Mouse (Mus musculus): ENCODE data around the gene Dcp1b. TPM values are rescaled to one million over a fixed set of nuclear protein-coding genes. Genes with fewer than 3 reads are reported as not detected.

Dcp1b gene
- total RNA-seq, 1 experiment: 2.5 TPM

DNA sequence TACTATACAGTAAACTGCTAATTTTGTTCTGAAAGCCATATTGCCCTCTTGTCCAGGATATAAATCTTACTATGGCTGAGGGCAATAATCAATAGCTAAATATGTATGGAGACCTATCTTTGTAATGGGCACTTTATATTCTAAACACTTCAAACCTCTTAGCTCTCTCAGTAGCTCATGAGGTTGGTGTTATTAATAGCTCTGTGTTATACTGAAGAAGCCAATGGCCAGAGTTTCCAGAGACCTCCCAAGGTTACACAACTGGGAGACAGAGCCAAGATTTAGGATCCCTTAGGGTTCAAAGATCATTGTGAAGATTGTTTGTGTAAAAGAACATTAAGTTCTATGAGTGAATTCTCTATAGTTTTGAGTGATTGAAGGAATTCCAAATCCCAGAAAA lies 9.4 kb upstream of the Dcp1b start:
- H3K9ac ChIP-seq (ENCODE audit: insufficient read depth, low read depth, low read length, poor library complexity, severe bottlenecking): no peak overlapping the region
- no peak for DNase-seq (ENCODE audit: low read depth, low spot score)
- H3K27ac ChIP-seq (ENCODE audit: insufficient read depth, low read depth, low read length, poor library complexity, severe bottlenecking): no peak overlapping the region
- TF ChIP-seq CHD2 (IDR thresholded peaks at IDR 0.05; ENCODE audit: low read depth, low read length) (no peak), ZC3H11A (IDR thresholded peaks at IDR 0.05; ENCODE audit: borderline replicate concordance, low read depth, low read length) (no peak), ZNF384 (IDR thresholded peaks at IDR 0.05; ENCODE audit: low read depth, low read length) (no peak), MAFK (IDR thresholded peaks at IDR 0.05; ENCODE audit: insufficient read depth, low read depth, low read length) (no peak), HCFC1 (IDR thresholded peaks at IDR 0.05; ENCODE audit: borderline replicate concordance, insufficient read depth, low read length) (no peak)
- H3K4me1 ChIP-seq (ENCODE audit: control insufficient read depth in 2 of 2, insufficient read depth in 2 of 2, low read length in 2 of 2, poor library complexity in 1 of 2): no peaks in the 10 kb centered on the region
- no peak overlapping the region for H3K4me3 ChIP-seq (ENCODE audit: insufficient read depth in 1 of 2, low read depth in 1 of 2, low read length in 2 of 2, poor library complexity in 1 of 2, severe bottlenecking in 1 of 2)
- H3K36me3 ChIP-seq (ENCODE audit: control insufficient read depth, insufficient read depth, low read length, poor library complexity, severe bottlenecking): no peaks in the 10 kb centered on the region
- no peaks in the 10 kb centered on the region for H3K9me3 ChIP-seq (ENCODE audit: control insufficient read depth, insufficient read depth, low read depth, low read length)
- in situ Hi-C loops (cut with MboI; ENCODE audit: low sequenced_read_pairs in 2 of 2, unreplicated experiment in 2 of 2): no loop called here

DNA sequence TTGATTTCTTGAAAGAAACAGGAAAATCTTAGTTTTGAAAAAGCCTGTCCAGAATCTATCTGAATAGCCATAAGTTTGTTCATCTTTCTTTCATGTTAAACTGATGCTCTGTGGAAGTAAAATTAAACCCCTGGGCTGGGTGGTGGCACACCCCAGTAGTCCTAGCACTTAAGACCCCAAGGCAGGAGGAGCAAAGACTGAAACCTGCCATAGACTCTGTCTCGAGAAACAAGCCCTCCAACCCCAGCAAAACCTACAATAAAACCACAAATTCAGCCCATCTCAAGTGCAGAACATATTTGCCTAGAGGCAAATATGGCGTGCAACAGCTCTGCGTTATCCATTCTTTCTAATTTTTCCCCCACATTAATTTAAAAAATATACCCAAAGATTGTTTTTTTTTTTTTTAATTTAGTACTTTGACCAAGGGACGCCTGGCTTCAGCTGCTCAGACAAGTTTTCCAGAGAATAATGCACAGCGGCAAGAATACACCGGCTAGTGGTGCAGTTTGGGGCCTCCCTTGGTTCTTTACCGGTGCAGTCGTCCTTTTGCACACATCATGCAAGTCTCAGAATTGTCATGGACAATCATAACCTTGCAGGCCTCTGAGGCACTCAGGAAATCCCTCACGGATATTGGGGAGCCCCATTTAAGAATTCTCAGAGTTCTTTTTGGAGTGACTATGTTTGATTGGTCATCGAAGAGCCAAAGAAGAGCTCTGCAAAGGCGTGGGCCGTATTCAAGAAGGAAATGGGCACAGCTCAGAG lies 562 bp upstream of the Dcp1b start:
- H3K9ac ChIP-seq (ENCODE audit: insufficient read depth, low read depth, low read length, poor library complexity, severe bottlenecking): no peak overlapping the region; the same call in 1 of the 2 replicates
- peaks cover 0 to 2% of the 10 kb centered on the region in 2 experiments; a peak in 1 of 4 replicates for H3K4me1 ChIP-seq (ENCODE audit: control insufficient read depth in 2 of 2, insufficient read depth in 2 of 2, low read length in 2 of 2, poor library complexity in 1 of 2)
- no peak overlapping the region for H3K27ac ChIP-seq (ENCODE audit: insufficient read depth, low read depth, low read length, poor library complexity, severe bottlenecking)
- TF ChIP-seq HCFC1 (IDR thresholded peaks at IDR 0.05; ENCODE audit: borderline replicate concordance, insufficient read depth, low read length): no peak
- TF ChIP-seq CHD2 (IDR thresholded peaks at IDR 0.05; ENCODE audit: low read depth, low read length): no peak
- TF ChIP-seq ZNF384 (IDR thresholded peaks at IDR 0.05; ENCODE audit: low read depth, low read length): no peak
- no peak for TF ChIP-seq MAFK (IDR thresholded peaks at IDR 0.05; ENCODE audit: insufficient read depth, low read depth, low read length)
- no peak for TF ChIP-seq ZC3H11A (IDR thresholded peaks at IDR 0.05; ENCODE audit: borderline replicate concordance, low read depth, low read length)
- peak overlapping the region; percentile 88 to 98; a peak in 3 of 4 replicates for H3K4me3 ChIP-seq (ENCODE audit: insufficient read depth in 1 of 2, low read depth in 1 of 2, low read length in 2 of 2, poor library complexity in 1 of 2, severe bottlenecking in 1 of 2)
- in situ Hi-C loops (cut with MboI; ENCODE audit: low sequenced_read_pairs in 2 of 2, unreplicated experiment in 2 of 2): no loop called here
- no peaks in the 10 kb centered on the region for H3K9me3 ChIP-seq (ENCODE audit: control insufficient read depth, insufficient read depth, low read depth, low read length)
- no peaks in the 10 kb centered on the region for H3K36me3 ChIP-seq (ENCODE audit: control insufficient read depth, insufficient read depth, low read length, poor library complexity, severe bottlenecking)
- DNase-seq (ENCODE audit: low read depth, low spot score): no peak

DNA sequence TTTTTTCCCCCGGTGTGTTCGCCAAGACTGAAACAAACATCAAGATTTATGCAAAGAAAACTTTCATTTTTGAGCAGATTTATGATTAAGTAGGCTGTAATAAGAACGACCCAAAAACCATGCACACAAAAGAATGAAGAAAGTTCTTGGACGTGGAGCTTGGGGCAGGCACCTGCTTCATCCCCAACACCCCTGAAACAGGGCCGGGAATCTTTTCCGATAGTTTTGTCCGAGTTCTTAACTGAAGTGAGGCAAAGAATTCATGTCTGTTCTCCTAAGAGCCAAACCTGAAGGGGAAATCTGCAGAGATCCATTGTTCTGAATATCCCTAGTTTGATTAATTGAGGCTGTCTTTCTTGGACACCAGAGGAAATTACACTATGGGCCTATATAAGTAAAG lies 1.1 kb downstream of the Dcp1b start:
- Histone ChIP-seq H3K27ac (ENCODE audit: insufficient read depth, low read depth, low read length, poor library complexity, severe bottlenecking) (no peak overlapping the region), H3K36me3 (ENCODE audit: control insufficient read depth, insufficient read depth, low read length, poor library complexity, severe bottlenecking) (no peaks in the 10 kb centered on the region), H3K9ac (ENCODE audit: insufficient read depth, low read depth, low read length, poor library complexity, severe bottlenecking) (no peak overlapping the region), H3K9me3 (ENCODE audit: control insufficient read depth, insufficient read depth, low read depth, low read length) (no peaks in the 10 kb centered on the region), H3K4me1 (ENCODE audit: control insufficient read depth in 2 of 2, insufficient read depth in 2 of 2, low read length in 2 of 2, poor library complexity in 1 of 2) (peaks cover 0 to 2% of the 10 kb centered on the region in 2 experiments; a peak in 1 of 4 replicates), H3K4me3 (ENCODE audit: insufficient read depth in 1 of 2, low read depth in 1 of 2, low read length in 2 of 2, poor library complexity in 1 of 2, severe bottlenecking in 1 of 2) (peak overlapping the region in 1 of 2 experiments; percentile 88; a peak in 3 of 4 replicates)
- no peak for DNase-seq (ENCODE audit: low read depth, low spot score)
- in situ Hi-C loops (cut with MboI; ENCODE audit: low sequenced_read_pairs in 2 of 2, unreplicated experiment in 2 of 2): no loop called here
- TF ChIP-seq ZC3H11A (IDR thresholded peaks at IDR 0.05; ENCODE audit: borderline replicate concordance, low read depth, low read length) (no peak), CHD2 (IDR thresholded peaks at IDR 0.05; ENCODE audit: low read depth, low read length) (no peak), MAFK (IDR thresholded peaks at IDR 0.05; ENCODE audit: insufficient read depth, low read depth, low read length) (no peak), HCFC1 (IDR thresholded peaks at IDR 0.05; ENCODE audit: borderline replicate concordance, insufficient read depth, low read length) (no peak), ZNF384 (IDR thresholded peaks at IDR 0.05; ENCODE audit: low read depth, low read length) (no peak)

DNA sequence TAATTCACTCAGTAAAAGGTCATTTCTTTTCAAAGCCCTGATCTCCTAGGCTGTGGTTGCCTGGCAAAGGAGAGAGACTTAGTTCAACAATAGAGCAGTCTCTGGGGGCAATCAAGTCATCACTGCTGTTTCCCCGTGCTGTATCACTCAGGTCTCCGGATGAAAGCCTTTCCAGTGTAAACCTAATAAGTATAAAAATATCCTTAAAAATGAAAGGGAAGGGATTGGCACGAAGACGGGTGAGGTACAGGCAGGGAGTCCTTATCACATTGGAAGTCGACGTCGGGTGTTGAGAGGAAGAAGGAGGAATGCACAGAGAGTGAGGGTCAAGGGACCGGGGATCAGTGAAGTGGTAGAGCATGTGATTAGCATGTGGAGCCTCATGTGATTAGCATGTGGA lies 2.0 kb downstream of the Dcp1b start:
- Histone ChIP-seq H3K9me3 (ENCODE audit: control insufficient read depth, insufficient read depth, low read depth, low read length) (no peaks in the 10 kb centered on the region), H3K27ac (ENCODE audit: insufficient read depth, low read depth, low read length, poor library complexity, severe bottlenecking) (no peak overlapping the region), H3K9ac (ENCODE audit: insufficient read depth, low read depth, low read length, poor library complexity, severe bottlenecking) (no peak overlapping the region), H3K36me3 (ENCODE audit: control insufficient read depth, insufficient read depth, low read length, poor library complexity, severe bottlenecking) (no peaks in the 10 kb centered on the region), H3K4me3 (ENCODE audit: insufficient read depth in 1 of 2, low read depth in 1 of 2, low read length in 2 of 2, poor library complexity in 1 of 2, severe bottlenecking in 1 of 2) (no peak overlapping the region), H3K4me1 (ENCODE audit: control insufficient read depth in 2 of 2, insufficient read depth in 2 of 2, low read length in 2 of 2, poor library complexity in 1 of 2) (peaks cover 0 to 2% of the 10 kb centered on the region in 2 experiments; a peak in 1 of 4 replicates)
- no peak for DNase-seq (ENCODE audit: low read depth, low spot score)
- TF ChIP-seq CHD2 (IDR thresholded peaks at IDR 0.05; ENCODE audit: low read depth, low read length): no peak
- no peak for TF ChIP-seq MAFK (IDR thresholded peaks at IDR 0.05; ENCODE audit: insufficient read depth, low read depth, low read length)
- no peak for TF ChIP-seq ZNF384 (IDR thresholded peaks at IDR 0.05; ENCODE audit: low read depth, low read length)
- no peak for TF ChIP-seq ZC3H11A (IDR thresholded peaks at IDR 0.05; ENCODE audit: borderline replicate concordance, low read depth, low read length)
- TF ChIP-seq HCFC1 (IDR thresholded peaks at IDR 0.05; ENCODE audit: borderline replicate concordance, insufficient read depth, low read length): no peak
- in situ Hi-C loops (cut with MboI; ENCODE audit: low sequenced_read_pairs in 2 of 2, unreplicated experiment in 2 of 2): no loop called here
